Mouse (Mus musculus) limb, embryonic 14.5 days (tissue): Measurements from ENCODE around the gene 4930447C04Rik. TPM values are rescaled to one million over a fixed set of nuclear protein-coding genes. Genes with fewer than 3 reads are reported as not detected.

Source experiments
- ATAC-seq: fragments of 200-750 bp; cut with Nextera tagmentation; 2 replicates; pipeline ENCODE4 v1.8.0; 2017; ENCODE audit warnings: low read depth, moderate number of reproducible peaks, moderate TSS enrichment; ENCODE audit not compliant: low FRiP score
- DNase-seq: peaks from one replicate; pipeline ENCODE4 v3.0.0-alpha.2; 2015; ENCODE audit warnings: low spot score
- H3K27ac ChIP-seq: fragments of 300-500 bp; sonication (generic); replicated peaks from 2 replicates; pipeline ENCODE4 v1.5.1; 2014; ENCODE audit warnings: low read depth, mild to moderate bottlenecking, low read length, moderate library complexity, mixed read lengths
- H3K27me3 ChIP-seq: fragments of 300-500 bp; sonication (generic); 2 replicates; pipeline ENCODE4 v1.6.1; 2014; ENCODE audit warnings: low read length, mixed read lengths; ENCODE audit not compliant: control insufficient read depth, insufficient read depth
- H3K36me3 ChIP-seq: fragments of 300-500 bp; sonication (generic); 2 replicates; pipeline ENCODE4 v1.6.1; 2014; ENCODE audit warnings: mild to moderate bottlenecking, low read length, moderate library complexity, mixed read lengths; ENCODE audit not compliant: control insufficient read depth, insufficient read depth
- H3K4me1 ChIP-seq: fragments of 300-500 bp; sonication (generic); 2 replicates; pipeline ENCODE4 v1.6.1; 2014; ENCODE audit warnings: antibody characterized with exemption, low read length, mixed read lengths; ENCODE audit not compliant: control insufficient read depth, insufficient read depth
- H3K4me2 ChIP-seq: fragments of 300-500 bp; sonication (generic); replicated peaks from 2 replicates; pipeline ENCODE4 v1.6.1; 2014; ENCODE audit warnings: low read depth, mild to moderate bottlenecking, low read length, moderate library complexity; ENCODE audit not compliant: severe bottlenecking
- H3K4me3 ChIP-seq: fragments of 300-500 bp; sonication (generic); replicated peaks from 2 replicates; pipeline ENCODE4 v1.5.1; 2014; ENCODE audit warnings: low read length
- H3K9ac ChIP-seq: fragments of 300-500 bp; sonication (generic); 2 replicates; pipeline ENCODE4 v1.6.1; 2014; ENCODE audit warnings: mild to moderate bottlenecking, low read depth, low read length, moderate library complexity; ENCODE audit not compliant: severe bottlenecking
- H3K9me3 ChIP-seq: fragments of 300-500 bp; sonication (generic); 2 replicates; pipeline ENCODE4 v1.6.1; 2016; ENCODE audit warnings: low read length; ENCODE audit not compliant: control insufficient read depth
- POLR2A ChIP-seq: fragments of 200-500 bp; IDR thresholded peaks from 2 replicates; pipeline ENCODE4 v1.8.0; 2012; ENCODE audit warnings: inconsistent platforms, mild to moderate bottlenecking, moderate library complexity, borderline replicate concordance; ENCODE audit not compliant: insufficient read depth, insufficient read length; ENCODE audit errors: extremely low read depth
- WGBS: fragments of 180-500 bp; shearing (Covaris S2); extraction: QIAGEN DNeasy Blood & Tissue Kit; methylation state at CpG from one replicate; pipeline ENCODE4 v1.1.7; 2014; 5-methylcytosine and 5-hydroxymethylcytosine counted together
- polyA plus RNA-seq, 2 experiments: library from polyadenylated mRNA; depleted of rRNA in 1 of 2; stranded (reverse) in 1 of 2; unstranded in 1 of 2; fragments of >200 nt; fragmentation: Nextera tagmentation in 1 of 2; extraction: Ambion mirVana in 1 of 2; gene quantifications; 2 replicates each; pipeline versions ENCODE4 v1.2.1 to v1.2.3; 2012 to 2014

4930447C04Rik gene
- polyA plus RNA-seq, 2 experiments: 3.2 to 15.7 TPM

DNA sequence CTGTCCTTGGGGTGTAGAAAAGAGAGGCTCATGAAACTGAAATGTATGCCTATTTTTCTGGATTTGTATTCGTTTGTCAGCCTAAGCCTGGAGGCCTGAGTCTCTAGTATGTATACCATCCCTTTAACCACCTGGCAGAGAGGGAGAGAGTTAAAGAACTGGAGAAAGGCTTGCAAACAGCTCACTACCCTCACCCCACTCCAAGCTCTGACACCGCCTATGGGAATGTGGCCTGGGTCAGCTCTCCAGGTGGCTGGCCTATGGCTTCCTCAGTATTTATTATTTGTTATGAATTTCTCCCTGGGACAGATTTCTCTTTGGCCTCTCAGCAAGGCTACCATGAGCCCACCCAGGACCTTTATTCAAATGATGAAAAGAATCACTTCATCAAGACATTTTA, 6.8 kb upstream of the 4930447C04Rik start:
- Histone ChIP-seq H3K27me3 (peaks cover 74% of the 10 kb centered on the region), H3K4me1 (no peaks in the 10 kb centered on the region), H3K4me2 (no peak overlapping the region), H3K9me3 (no peaks in the 10 kb centered on the region), H3K36me3 (no peaks in the 10 kb centered on the region), H3K4me3 (no peak overlapping the region), H3K9ac (no peak overlapping the region), H3K27ac (no peak overlapping the region)
- ATAC-seq: no peak
- TF ChIP-seq POLR2A: no peak
- 15% methylated on average over 2 of the region's 2 CpGs for WGBS
- DNase-seq: no peak

GRCm38 (mm10) chr12:72946805-72947204, 6.2 kb upstream of the 4930447C04Rik start:
- H3K4me2 ChIP-seq: no peak overlapping the region
- DNase-seq: no peak
- H3K4me3 ChIP-seq: no peak overlapping the region
- ATAC-seq: no peak
- H3K9me3 ChIP-seq: no peaks in the 10 kb centered on the region
- no peaks in the 10 kb centered on the region for H3K36me3 ChIP-seq
- TF ChIP-seq POLR2A: no peak
- no peaks in the 10 kb centered on the region for H3K4me1 ChIP-seq
- H3K27ac ChIP-seq: no peak overlapping the region
- no peak overlapping the region for H3K9ac ChIP-seq
- H3K27me3 ChIP-seq: peaks cover 79% of the 10 kb centered on the region

- TF ChIP-seq POLR2A: no peak
- no peak overlapping the region for H3K27ac ChIP-seq
- 7% methylated on average over 8 of the region's 8 CpGs for WGBS
- H3K27me3 ChIP-seq: peaks cover 87% of the 10 kb centered on the region
- H3K9me3 ChIP-seq: no peaks in the 10 kb centered on the region
- no peak for DNase-seq
- H3K36me3 ChIP-seq: no peaks in the 10 kb centered on the region
- H3K4me1 ChIP-seq: no peaks in the 10 kb centered on the region
- peak overlapping the region; percentile 62; the same call in 1 of the 2 replicates for H3K4me2 ChIP-seq
- no peak for ATAC-seq
- peak overlapping the region; percentile 36 for H3K4me3 ChIP-seq
- no peak overlapping the region for H3K9ac ChIP-seq
Measured at GRCm38 (mm10) chr12:72946064-72946395, 5.5 kb upstream of the 4930447C04Rik start.

DNA sequence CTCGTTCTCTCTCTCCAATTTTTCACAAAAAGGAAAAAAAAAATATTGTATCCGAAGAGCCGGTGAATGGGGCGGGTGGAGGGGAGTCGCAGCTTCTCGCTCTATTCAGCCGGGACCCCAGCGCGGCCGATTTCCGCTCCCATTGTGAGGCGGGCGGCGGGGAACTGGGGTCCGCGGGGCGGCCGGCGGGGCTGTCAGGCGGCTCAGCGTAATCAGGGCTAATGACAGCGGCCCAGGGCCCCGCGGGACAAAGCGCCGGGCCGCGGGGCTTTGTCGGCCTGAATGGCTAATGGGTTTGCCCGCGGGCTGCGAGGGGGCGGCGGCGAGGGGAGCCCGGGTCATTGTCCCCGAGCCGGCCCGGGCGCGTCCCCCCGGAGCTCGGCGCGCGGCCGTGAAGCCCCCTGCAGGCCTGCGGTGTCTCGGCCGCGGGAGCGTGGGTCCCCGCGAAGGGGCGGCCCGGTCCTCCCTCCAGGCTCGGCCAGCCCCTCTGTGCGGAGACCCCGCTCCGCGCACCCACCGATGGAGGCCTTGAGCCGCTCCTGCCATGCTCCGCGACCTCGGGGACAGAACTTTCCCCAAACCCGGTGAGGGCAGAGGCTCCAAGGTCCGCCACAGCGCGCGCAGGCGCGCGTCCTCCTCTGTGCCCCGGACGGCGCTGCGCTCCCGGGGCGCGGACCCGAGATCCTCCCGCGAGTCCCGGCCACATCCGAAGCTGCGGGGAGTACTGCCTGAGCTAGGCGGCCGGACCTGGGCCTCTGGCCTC, 4.9 kb upstream of the 4930447C04Rik start:
- Histone ChIP-seq H3K36me3 (no peaks in the 10 kb centered on the region), H3K4me1 (no peaks in the 10 kb centered on the region), H3K9ac (peak overlapping the region; percentile 16; the same call in 1 of the 2 replicates), H3K9me3 (no peaks in the 10 kb centered on the region), H3K27ac (no peak overlapping the region), H3K27me3 (peaks cover 92% of the 10 kb centered on the region), H3K4me2 (peak overlapping the region; percentile 62), H3K4me3 (peak overlapping the region; percentile 36)
- TF ChIP-seq POLR2A: no peak
- ATAC-seq (no peak), DNase-seq (no peak)
- under 1% methylated on average over 50 of the region's 89 CpGs for WGBS

DNA sequence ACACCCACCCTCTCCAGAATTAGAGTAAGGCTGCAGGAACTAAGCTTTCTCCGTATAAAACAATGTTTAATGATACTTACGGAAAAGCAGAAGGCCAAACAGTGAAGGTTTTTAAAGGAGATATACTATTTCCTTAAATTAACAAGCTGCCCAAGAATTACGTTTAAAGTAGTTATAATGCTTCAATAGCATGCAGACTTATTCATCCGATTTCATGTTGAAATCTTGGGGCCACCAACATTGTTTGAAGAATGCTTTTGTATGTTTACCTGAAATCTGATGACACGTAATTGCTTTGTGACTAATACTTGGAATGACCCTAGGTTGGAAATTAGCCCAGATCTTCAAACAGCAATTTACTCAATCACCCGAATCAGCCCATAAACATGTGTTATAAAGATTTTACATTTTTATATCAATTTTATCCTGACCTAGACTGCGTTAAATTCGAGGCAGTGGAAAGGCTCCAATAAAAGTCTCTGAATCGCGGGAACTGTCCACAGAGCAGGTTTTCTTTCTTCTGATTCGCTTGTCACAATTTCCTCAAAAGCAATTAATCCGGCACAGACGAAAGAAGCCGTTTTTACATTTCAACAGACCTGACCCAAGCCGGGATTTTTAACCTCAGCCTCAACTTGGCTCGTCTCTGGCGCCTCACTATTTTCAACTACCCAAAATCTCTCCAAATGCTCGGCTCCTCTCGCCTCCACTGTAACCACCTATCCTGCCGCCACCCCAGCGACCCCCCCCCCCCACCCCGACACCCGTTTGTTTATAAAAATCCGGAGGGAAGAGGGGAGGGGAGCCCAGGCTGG, 4.0 kb upstream of the 4930447C04Rik start:
- Histone ChIP-seq H3K9me3 (no peaks in the 10 kb centered on the region), H3K4me1 (peaks cover 3% of the 10 kb centered on the region; the same call in 1 of the 2 replicates), H3K4me3 (peak overlapping the region; percentile 36), H3K27ac (no peak overlapping the region), H3K4me2 (peak overlapping the region; percentile 62), H3K9ac (no peak overlapping the region), H3K27me3 (peaks cover 95% of the 10 kb centered on the region), H3K36me3 (no peaks in the 10 kb centered on the region)
- WGBS: 2% methylated on average over 24 of the region's 24 CpGs
- TF ChIP-seq POLR2A: no peak
- no peak for ATAC-seq
- no peak for DNase-seq
